Mouse (Mus musculus): ENCODE data around the gene Pxdn. TPM values are rescaled to one million over a fixed set of nuclear protein-coding genes. Genes with fewer than 3 reads are reported as not detected.

Gene Pxdn
- total and polyA plus RNA-seq, 2 experiments from 2014 or later: 18.9 to 81.9 TPM

DNA sequence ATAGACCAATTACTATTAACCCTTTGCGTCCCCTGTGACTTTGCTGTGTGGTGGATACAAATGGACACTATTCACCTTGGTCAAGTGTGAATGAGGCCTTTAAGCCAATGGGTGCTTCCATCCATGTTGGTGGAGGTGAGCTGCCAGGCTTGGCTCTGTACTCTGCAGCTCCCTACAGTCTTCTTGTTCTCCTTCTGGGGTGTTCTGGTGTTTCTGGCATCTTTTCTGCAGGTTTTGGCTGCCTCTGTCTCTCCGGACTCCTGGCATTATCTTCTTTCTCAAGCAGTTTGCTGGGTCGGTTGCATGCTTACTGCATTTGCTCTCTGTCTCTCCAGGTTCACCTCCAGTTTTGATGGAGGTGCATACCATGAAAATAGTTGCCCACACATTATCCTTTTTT lies 7.2 kb downstream of the Pxdn start:
- WGBS: 91% methylated on average over 3 of the region's 3 CpGs
- no peak for ATAC-seq (ENCODE audit: low FRiP score)
- no peak overlapping the region for H3K27ac ChIP-seq (ENCODE audit: low read depth, low read length)
- H3K9me3 ChIP-seq (ENCODE audit: low read length): no peaks in the 10 kb centered on the region
- H3K9ac ChIP-seq (replicated peaks; ENCODE audit: low read length, poor library complexity, severe bottlenecking): no peak overlapping the region
- H3K36me3 ChIP-seq (ENCODE audit: insufficient read depth, low read length): 0 out of 2 replicates have a peak, but pooled peaks cover 2% of the 10 kb centered on the region
- no peak for DNase-seq (ENCODE audit: low spot score)
- no peak overlapping the region for H3K4me2 ChIP-seq (ENCODE audit: low read depth, low read length, poor library complexity, severe bottlenecking)
- TF ChIP-seq CTCF (IDR thresholded peaks at IDR 0.05): no peak
- H3K4me3 ChIP-seq (ENCODE audit: low read depth, low read length): no peak overlapping the region
- peaks cover 13% of the 10 kb centered on the region; the same call in 1 of the 2 replicates for H3K4me1 ChIP-seq (ENCODE audit: insufficient read depth, low read length)
- H3K27me3 ChIP-seq (ENCODE audit: insufficient read depth, low read length): no peaks in the 10 kb centered on the region

DNA sequence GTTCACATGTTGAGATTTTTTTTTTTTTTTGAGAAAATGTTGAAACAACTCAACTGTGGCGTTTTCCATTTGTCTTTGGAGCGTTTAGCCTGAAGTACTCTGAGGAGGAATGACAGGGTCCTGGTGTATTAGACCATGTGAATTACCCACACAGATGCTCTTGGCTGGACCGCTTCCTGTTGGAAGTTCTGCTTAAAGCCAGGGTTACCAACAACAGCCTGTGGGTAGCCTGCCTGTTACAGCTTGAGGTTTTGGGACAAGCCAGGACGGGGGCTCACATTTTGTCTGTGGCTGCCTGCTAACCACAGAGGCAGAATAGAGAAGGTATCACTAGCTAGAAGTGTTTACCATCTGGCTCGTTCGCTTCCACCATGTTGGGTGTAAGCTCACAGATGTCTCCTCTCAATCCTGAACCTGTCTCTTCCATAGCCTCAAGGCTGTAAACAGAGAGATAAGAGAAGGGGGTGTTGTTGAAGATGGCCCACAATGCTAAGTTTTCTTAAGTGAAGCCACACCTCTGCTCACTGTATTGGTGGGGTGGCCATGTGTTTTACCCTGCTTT lies 7.9 kb downstream of the Pxdn start:
- Histone ChIP-seq H3K27ac (ENCODE audit: low read depth, low read length) (no peak overlapping the region), H3K9ac (replicated peaks; ENCODE audit: low read length, poor library complexity, severe bottlenecking) (no peak overlapping the region), H3K4me1 (ENCODE audit: insufficient read depth, low read length) (peaks cover 7% of the 10 kb centered on the region; the same call in 1 of the 2 replicates), H3K36me3 (ENCODE audit: insufficient read depth, low read length) (0 out of 2 replicates have a peak, but pooled peaks cover 2% of the 10 kb centered on the region), H3K4me3 (ENCODE audit: low read depth, low read length) (no peak overlapping the region), H3K4me2 (ENCODE audit: low read depth, low read length, poor library complexity, severe bottlenecking) (no peak overlapping the region), H3K27me3 (ENCODE audit: insufficient read depth, low read length) (no peaks in the 10 kb centered on the region), H3K9me3 (ENCODE audit: low read length) (no peaks in the 10 kb centered on the region)
- whole genome bisulfite sequencing: 90% methylated on average over 6 of the region's 6 CpGs
- TF ChIP-seq CTCF (IDR thresholded peaks at IDR 0.05): no peak
- ATAC-seq (ENCODE audit: low FRiP score) (no peak), DNase-seq (ENCODE audit: low spot score) (no peak)

- ATAC-seq (ENCODE audit: low FRiP score) (no peak), DNase-seq (ENCODE audit: low spot score) (peak; percentile 13)
- Histone ChIP-seq H3K4me3 (ENCODE audit: low read depth, low read length) (no peak overlapping the region), H3K9me3 (ENCODE audit: low read length) (no peaks in the 10 kb centered on the region), H3K4me1 (ENCODE audit: insufficient read depth, low read length) (peaks cover 13% of the 10 kb centered on the region; the same call in 1 of the 2 replicates), H3K36me3 (ENCODE audit: insufficient read depth, low read length) (0 out of 2 replicates have a peak, but pooled peaks cover 2% of the 10 kb centered on the region), H3K4me2 (ENCODE audit: low read depth, low read length, poor library complexity, severe bottlenecking) (no peak overlapping the region), H3K27ac (ENCODE audit: low read depth, low read length) (no peak overlapping the region), H3K9ac (replicated peaks; ENCODE audit: low read length, poor library complexity, severe bottlenecking) (no peak overlapping the region), H3K27me3 (ENCODE audit: insufficient read depth, low read length) (no peaks in the 10 kb centered on the region)
- WGBS: 54% methylated on average over 6 of the region's 6 CpGs
- TF ChIP-seq CTCF (IDR thresholded peaks at IDR 0.05): no peak
Observed at GRCm38 (mm10) chr12:29951043-29951442, 13.6 kb downstream of the Pxdn start.

DNA sequence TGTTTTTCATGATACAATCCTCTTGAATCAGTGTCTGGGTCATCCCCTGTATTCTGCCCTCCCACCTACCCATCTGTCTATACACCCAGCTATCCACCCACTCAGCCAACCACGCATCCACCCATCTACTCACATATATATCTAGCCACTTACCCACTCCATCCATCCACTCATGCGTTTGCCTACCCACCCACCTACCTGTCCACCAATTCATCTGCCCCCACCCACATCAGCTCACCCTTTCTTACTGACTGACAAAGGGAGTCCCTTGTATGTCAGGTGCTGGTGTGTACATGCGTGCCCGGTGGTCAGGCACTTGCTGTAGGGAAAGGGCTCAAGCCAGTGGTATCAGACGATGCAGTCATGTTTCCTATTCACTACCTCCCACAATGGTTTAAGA lies 14.1 kb downstream of the Pxdn start:
- TF ChIP-seq CTCF (IDR thresholded peaks at IDR 0.05): no peak
- no peak overlapping the region for H3K27ac ChIP-seq (ENCODE audit: low read depth, low read length)
- H3K4me1 ChIP-seq (ENCODE audit: insufficient read depth, low read length): peaks cover 11% of the 10 kb centered on the region; the same call in 1 of the 2 replicates
- H3K36me3 ChIP-seq (ENCODE audit: insufficient read depth, low read length): 0 out of 2 replicates have a peak, but pooled peaks cover 2% of the 10 kb centered on the region
- no peaks in the 10 kb centered on the region for H3K9me3 ChIP-seq (ENCODE audit: low read length)
- no peak overlapping the region for H3K4me3 ChIP-seq (ENCODE audit: low read depth, low read length)
- no peaks in the 10 kb centered on the region for H3K27me3 ChIP-seq (ENCODE audit: insufficient read depth, low read length)
- no peak for ATAC-seq (ENCODE audit: low FRiP score)
- no peak overlapping the region for H3K9ac ChIP-seq (replicated peaks; ENCODE audit: low read length, poor library complexity, severe bottlenecking)
- DNase-seq (ENCODE audit: low spot score): no peak
- 88% methylated on average over 5 of the region's 5 CpGs for WGBS
- no peak overlapping the region for H3K4me2 ChIP-seq (ENCODE audit: low read depth, low read length, poor library complexity, severe bottlenecking)

DNA sequence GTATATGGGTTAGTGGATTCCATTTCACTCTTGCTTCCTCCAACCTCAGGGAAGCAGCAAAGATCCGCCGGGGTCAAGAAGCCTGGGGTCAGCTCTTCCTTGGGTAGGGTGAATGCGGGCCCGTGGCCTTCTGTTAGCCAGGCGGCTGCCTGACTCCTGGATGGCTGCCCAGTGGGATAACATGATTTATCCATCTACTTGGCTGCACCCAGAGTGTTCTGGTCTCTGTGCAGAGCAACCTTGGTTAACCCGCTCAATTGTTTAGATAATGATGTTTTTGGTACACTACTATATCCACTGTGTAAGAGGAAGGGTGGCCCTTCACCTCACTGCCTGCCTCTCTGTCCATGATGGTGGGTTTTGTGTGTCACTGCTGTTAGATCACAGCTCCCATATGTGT lies 14.7 kb downstream of the Pxdn start:
- Histone ChIP-seq H3K27ac (ENCODE audit: low read depth, low read length) (no peak overlapping the region), H3K36me3 (ENCODE audit: insufficient read depth, low read length) (0 out of 2 replicates have a peak, but pooled peaks cover 2% of the 10 kb centered on the region), H3K9me3 (ENCODE audit: low read length) (no peaks in the 10 kb centered on the region), H3K27me3 (ENCODE audit: insufficient read depth, low read length) (no peaks in the 10 kb centered on the region), H3K4me3 (ENCODE audit: low read depth, low read length) (no peak overlapping the region), H3K4me1 (ENCODE audit: insufficient read depth, low read length) (peaks cover 11% of the 10 kb centered on the region; the same call in 1 of the 2 replicates), H3K9ac (replicated peaks; ENCODE audit: low read length, poor library complexity, severe bottlenecking) (no peak overlapping the region), H3K4me2 (ENCODE audit: low read depth, low read length, poor library complexity, severe bottlenecking) (no peak overlapping the region)
- DNase-seq (ENCODE audit: low spot score): no peak
- ATAC-seq (ENCODE audit: low FRiP score): no peak
- TF ChIP-seq CTCF (IDR thresholded peaks at IDR 0.05): no peak
- WGBS: 73% methylated on average over 6 of the region's 6 CpGs

GRCm38 (mm10) chr12:29953999-29954398 lies 16.6 kb downstream of the Pxdn start:
- ATAC-seq (ENCODE audit: low FRiP score) (no peak), DNase-seq (ENCODE audit: low spot score) (no peak)
- Histone ChIP-seq H3K4me3 (ENCODE audit: low read depth, low read length) (no peak overlapping the region), H3K27ac (ENCODE audit: low read depth, low read length) (peak overlapping the region; percentile 57), H3K9ac (replicated peaks; ENCODE audit: low read length, poor library complexity, severe bottlenecking) (no peak overlapping the region), H3K36me3 (ENCODE audit: insufficient read depth, low read length) (no peaks in the 10 kb centered on the region), H3K4me2 (ENCODE audit: low read depth, low read length, poor library complexity, severe bottlenecking) (no peak overlapping the region), H3K4me1 (ENCODE audit: insufficient read depth, low read length) (peaks cover 11% of the 10 kb centered on the region; the same call in 1 of the 2 replicates), H3K27me3 (ENCODE audit: insufficient read depth, low read length) (no peaks in the 10 kb centered on the region), H3K9me3 (ENCODE audit: low read length) (no peaks in the 10 kb centered on the region)
- 60% methylated on average over 11 of the region's 11 CpGs for WGBS
- no peak for TF ChIP-seq CTCF (IDR thresholded peaks at IDR 0.05)

Measured in midbrain, postnatal 0 days (tissue).